Mouse (Mus musculus): ENCODE results near the gene Dnaja2.

The Dnaja2 gene

GRCm38 (mm10) chr8:85555181-85556145 is at the start of gene Dnaja2:
Gene Dnaja2 (minus strand): TSS chr8:85555344.
- peak; percentile 91 for DNase-seq (ENCODE audit: low spot score)

GRCm38 (mm10) chr8:85604201-85604600 is 49.1 kb upstream of the Dnaja2 start:
- no peak for DNase-seq (ENCODE audit: low spot score)

- peak; percentile 79 for DNase-seq (ENCODE audit: low spot score)
Observed at GRCm38 (mm10) chr8:85603203-85603895, 48.2 kb upstream of the Dnaja2 start.

GRCm38 (mm10) chr8:85602737-85603136 is 47.6 kb upstream of the Dnaja2 start:
- no peak for DNase-seq (ENCODE audit: low spot score)

GRCm38 (mm10) chr8:85601741-85602140 is 46.6 kb upstream of the Dnaja2 start:
- no peak for DNase-seq (ENCODE audit: low spot score)

- DNase-seq (ENCODE audit: low spot score): no peak
Observed at GRCm38 (mm10) chr8:85597413-85598191, 42.5 kb upstream of the Dnaja2 start.

- no peak for DNase-seq (ENCODE audit: low spot score)
Observed at GRCm38 (mm10) chr8:85595391-85595790, 40.2 kb upstream of the Dnaja2 start.

GRCm38 (mm10) chr8:85594983-85595382 is 39.8 kb upstream of the Dnaja2 start:
- no peak for DNase-seq (ENCODE audit: low spot score)

GRCm38 (mm10) chr8:85593324-85593723 is 38.2 kb upstream of the Dnaja2 start:
- DNase-seq (ENCODE audit: low spot score): no peak

GRCm38 (mm10) chr8:85591532-85591931 is 36.4 kb upstream of the Dnaja2 start:
- DNase-seq (ENCODE audit: low spot score): no peak

GRCm38 (mm10) chr8:85590258-85590657 is 35.1 kb upstream of the Dnaja2 start:
- no peak for DNase-seq (ENCODE audit: low spot score)

GRCm38 (mm10) chr8:85588596-85588995 is 33.5 kb upstream of the Dnaja2 start:
- no peak for DNase-seq (ENCODE audit: low spot score)

GRCm38 (mm10) chr8:85577666-85578065 is 22.5 kb upstream of the Dnaja2 start:
- DNase-seq (ENCODE audit: low spot score): no peak

GRCm38 (mm10) chr8:85573972-85574496 is 18.9 kb upstream of the Dnaja2 start:
- DNase-seq (ENCODE audit: low spot score): no peak

GRCm38 (mm10) chr8:85570466-85570865 is 15.3 kb upstream of the Dnaja2 start:
- DNase-seq (ENCODE audit: low spot score): no peak

GRCm38 (mm10) chr8:85567801-85568200 is 12.7 kb upstream of the Dnaja2 start:
- DNase-seq (ENCODE audit: low spot score): no peak

- DNase-seq (ENCODE audit: low spot score): no peak
Observed at GRCm38 (mm10) chr8:85565186-85565585, 10.0 kb upstream of the Dnaja2 start.

GRCm38 (mm10) chr8:85563336-85563735 is 8.2 kb upstream of the Dnaja2 start:
- DNase-seq (ENCODE audit: low spot score): no peak

- no peak for DNase-seq (ENCODE audit: low spot score)
Observed at GRCm38 (mm10) chr8:85559966-85560365, 4.8 kb upstream of the Dnaja2 start.

- DNase-seq (ENCODE audit: low spot score): no peak
Observed at GRCm38 (mm10) chr8:85559201-85559600, 4.1 kb upstream of the Dnaja2 start.

- no peak for DNase-seq (ENCODE audit: low spot score)
Observed at GRCm38 (mm10) chr8:85557601-85557986, 2.5 kb upstream of the Dnaja2 start.

- no peak for DNase-seq (ENCODE audit: low spot score)
Observed at GRCm38 (mm10) chr8:85556986-85557600, 1.9 kb upstream of the Dnaja2 start.

All from embryo, embryonic 10.5 days (tissue).